Mouse (Mus musculus): ENCODE results near the gene Bahcc1.

- TF ChIP-seq CTCF (IDR thresholded peaks at IDR 0.05; ENCODE audit: extremely low read depth, insufficient read depth, low read length) (no peak), POLR2A (IDR thresholded peaks at IDR 0.05; ENCODE audit: extremely low read depth, insufficient read depth, low read length) (no peak)
Observed at GRCm38 (mm10) chr11:120218176-120218856, 14.4 kb upstream of the Bahcc1 start.

Measured in cortical plate, adult 2 months (tissue).